Mouse (Mus musculus) kidney, postnatal 4 days (tissue): ENCODE results near the gene Batf.
"Not testable (repeated sequence)": the region's sequence is repeated elsewhere in the genome, so short reads cannot be mapped to it uniquely, and the experiment has no call there.

Source experiments
- DNase-seq, 2 experiments: peaks; one replicate each; pipeline ENCODE4 v3.0.0; 2021; ENCODE audit warnings: mixed read lengths in 2 of 2

Batf gene

GRCm38 (mm10) chr12:85684411-85685275 lies 1.8 kb upstream of the Batf start:
- DNase-seq: no peak

- DNase-seq: no peak
Measured at GRCm38 (mm10) chr12:85687217-85687533, 706 bp downstream of the Batf start.

GRCm38 (mm10) chr12:85687846-85688245 lies 1.4 kb downstream of the Batf start:
- DNase-seq: no peak

- DNase-seq: no peak
Measured at GRCm38 (mm10) chr12:85695787-85696186, 9.3 kb downstream of the Batf start.

DNA sequence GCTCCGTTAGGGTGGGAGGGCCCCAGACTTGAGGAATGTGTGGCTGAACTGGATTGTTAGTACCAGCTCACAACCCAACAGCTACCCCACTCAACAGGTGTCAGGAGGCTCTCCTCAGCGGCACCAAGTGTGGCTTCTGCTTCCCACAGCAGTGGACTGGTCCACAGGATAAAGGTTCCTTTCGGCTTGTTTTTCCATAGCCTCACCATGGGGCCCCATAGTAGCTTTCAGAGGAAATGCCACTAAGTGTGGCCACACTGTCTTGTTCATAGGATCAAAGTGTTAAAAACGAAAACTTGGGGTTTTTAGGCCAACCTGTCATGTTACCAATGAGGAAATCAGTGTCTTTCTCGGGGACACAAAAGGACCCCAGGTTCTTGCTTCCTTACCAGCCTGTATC lies 10.0 kb downstream of the Batf start:
- no peak for DNase-seq

- DNase-seq: not testable (repeated sequence)
Measured at GRCm38 (mm10) chr12:85698179-85698578, 11.7 kb downstream of the Batf start.

DNA sequence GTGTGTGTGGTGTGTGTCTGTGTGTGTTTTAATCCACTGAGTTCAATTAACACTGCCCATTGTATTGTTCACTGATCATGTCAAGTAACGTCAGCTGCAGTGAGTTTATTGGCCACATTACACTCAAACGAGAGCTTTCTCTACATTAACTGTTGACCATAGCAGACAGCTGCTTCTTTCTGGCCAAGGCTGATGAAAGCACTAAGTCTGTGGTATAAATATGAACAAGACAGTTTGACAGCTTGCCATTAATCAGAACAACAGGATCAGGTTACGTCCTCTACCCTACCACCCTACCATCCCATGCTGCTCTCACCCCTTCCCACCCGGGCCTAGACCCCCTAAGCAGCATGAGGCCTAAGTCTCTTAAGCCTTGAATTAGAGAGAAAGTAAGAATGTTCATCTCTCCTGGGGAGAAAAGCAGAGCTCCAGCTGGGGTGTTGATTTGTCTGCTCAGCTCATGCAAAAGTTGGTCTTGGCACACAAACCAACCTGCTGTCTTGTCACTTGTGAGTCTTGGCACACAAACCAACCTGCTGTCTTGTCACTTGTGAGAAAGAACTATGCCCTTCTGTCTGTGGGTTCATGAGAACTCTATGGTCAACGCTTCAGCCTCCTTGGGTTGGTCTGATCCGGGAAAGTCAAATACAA lies 13.8 kb downstream of the Batf start:
- no peak for DNase-seq

- no peak for DNase-seq
Measured at GRCm38 (mm10) chr12:85700842-85701223, 14.4 kb downstream of the Batf start.

DNA sequence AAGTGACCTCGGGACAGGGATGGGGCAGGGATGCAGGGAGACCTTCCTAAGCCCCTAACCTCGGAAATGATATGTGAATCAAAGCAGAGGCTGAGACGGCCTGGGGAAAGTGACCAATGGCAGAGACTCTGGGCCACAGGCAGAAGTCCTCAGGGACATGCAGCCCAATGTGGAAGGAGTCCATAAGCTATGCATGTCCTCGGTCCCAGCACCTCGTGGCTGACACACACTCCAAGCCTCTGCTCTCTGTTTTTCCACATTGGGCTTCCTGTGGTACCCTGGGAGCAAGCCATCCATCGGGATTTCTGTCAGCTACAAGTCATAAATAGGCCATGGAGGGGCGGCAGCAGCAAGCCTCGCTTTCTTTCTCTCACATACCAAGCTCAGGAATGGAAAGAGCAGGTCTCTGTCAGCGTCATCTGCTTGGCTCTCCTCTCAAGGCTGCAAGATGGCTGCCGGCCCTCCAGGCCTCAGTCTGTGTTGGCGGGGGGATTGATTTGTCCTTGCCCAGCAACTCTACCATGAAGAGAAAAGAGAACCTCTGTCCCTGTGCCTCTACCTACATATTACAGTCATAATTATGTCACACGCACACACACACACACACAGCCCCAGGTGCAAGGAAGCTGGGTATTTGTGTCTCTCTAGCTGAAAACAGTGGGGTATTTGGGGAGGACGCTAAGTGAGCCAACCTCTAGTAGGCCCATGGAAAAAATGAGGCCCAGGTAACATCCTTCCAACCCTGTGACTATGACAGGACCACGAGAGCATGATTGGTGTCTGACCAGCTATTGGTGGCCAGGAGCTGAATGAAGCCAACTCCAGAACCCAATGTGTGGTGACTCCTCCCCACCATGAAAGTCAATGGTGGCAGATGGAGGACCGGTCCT lies 15.9 kb downstream of the Batf start:
- DNase-seq: no peak

- DNase-seq: no peak
Measured at GRCm38 (mm10) chr12:85703507-85703906, 17.0 kb downstream of the Batf start.

- DNase-seq: no peak
Measured at GRCm38 (mm10) chr12:85704566-85704965, 18.1 kb downstream of the Batf start.

- DNase-seq: peak; percentile 83 to 90
Measured at GRCm38 (mm10) chr12:85705002-85705830, 18.7 kb downstream of the Batf start.

DNA sequence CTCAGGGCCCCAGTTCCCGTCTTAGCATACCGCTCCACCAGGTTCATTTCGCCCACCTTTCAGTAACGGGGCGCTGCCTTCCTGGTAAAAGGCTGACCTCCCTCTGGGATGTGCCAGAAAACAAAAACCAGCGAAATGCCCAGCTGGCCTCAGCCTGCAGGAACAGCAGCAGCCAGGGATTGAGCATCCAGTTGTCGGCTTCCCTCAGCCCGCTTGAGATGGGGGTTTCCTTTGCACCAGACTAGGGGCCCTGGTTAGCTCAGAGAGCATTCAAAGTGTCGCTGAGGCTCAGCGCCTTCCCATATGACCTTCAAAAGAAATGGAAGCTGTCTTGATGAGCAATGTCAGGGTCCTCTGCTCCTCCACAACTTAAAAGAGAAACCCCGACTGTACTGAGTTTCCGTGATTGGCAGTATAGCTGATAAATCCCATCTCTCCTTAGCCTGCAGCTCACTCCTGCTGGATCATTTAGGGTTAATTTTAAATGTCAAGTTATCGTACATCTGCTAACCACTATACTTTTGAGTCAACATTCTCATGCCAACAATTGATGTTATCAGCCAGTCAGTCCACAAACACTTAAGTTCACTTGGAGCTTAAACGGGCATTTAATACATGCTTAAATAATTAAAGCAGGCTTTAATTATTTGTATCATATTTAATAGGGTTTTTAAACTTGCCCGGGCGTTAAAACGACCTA lies 19.5 kb downstream of the Batf start:
- no peak for DNase-seq

- DNase-seq: no peak
Measured at GRCm38 (mm10) chr12:85706906-85707305, 20.4 kb downstream of the Batf start.

- DNase-seq: no peak
Measured at GRCm38 (mm10) chr12:85707391-85707790, 20.9 kb downstream of the Batf start.

GRCm38 (mm10) chr12:85708556-85708955 lies 22.1 kb downstream of the Batf start:
- DNase-seq: no peak

GRCm38 (mm10) chr12:85710695-85711094 lies 24.2 kb downstream of the Batf start:
- no peak for DNase-seq

- DNase-seq: no peak
Measured at GRCm38 (mm10) chr12:85712587-85712986, 26.1 kb downstream of the Batf start.

- no peak for DNase-seq
Measured at GRCm38 (mm10) chr12:85714126-85714525, 27.7 kb downstream of the Batf start.

DNA sequence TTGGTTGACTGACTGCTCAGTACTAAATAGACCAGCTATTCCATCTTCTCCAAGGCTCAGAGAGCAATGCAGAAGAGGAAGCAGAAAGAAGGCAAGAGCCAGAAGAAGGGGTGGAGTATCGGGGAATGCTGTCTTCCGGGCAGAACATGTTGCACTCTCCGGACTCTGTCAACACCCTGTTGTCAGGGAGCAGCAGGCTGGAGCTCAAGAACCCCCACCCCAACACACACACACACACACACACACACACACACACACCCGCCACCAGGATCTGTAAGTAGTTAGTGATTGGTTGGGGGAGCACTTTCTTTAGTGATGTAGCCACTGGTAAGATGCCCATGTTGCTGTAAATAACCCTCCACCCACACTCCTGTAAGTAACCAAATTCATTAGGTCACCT lies 38.8 kb downstream of the Batf start:
- DNase-seq: no peak

DNA sequence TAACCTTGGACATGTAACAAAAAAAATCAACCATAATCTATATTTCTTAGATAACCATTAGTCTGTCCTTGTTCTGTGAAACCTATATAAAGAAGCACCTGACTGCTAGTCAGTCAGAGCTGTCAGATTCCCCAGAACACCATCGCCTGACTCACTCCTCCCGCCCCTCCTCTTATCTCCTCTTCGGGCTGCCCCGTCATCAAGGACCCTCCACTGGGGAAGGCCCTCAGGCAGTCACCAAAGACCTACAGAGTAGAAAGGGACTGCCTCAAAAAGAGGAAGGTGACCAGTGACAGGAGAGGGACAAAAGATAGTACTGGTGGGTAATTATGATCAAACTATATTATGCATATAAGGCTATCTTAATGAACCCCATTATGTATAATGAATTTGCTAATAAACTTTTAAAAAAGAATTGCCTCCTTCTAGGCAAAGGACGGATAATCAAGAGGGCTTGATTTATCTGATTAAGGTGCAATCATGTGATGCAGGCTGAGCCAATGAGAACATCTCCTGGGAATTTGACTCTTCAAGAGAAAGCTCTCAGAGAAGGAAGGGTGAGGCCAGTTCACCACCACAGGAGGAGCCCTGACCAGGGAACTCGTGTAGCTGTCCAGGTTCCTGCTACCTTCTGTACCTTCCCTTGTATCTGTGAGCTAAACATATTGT lies 40.4 kb downstream of the Batf start:
- DNase-seq: no peak
